21 mouse cellular contexts compared by ENCODE assay signal in genomic region chr2:5489916-5490315, GRCm38 (mm10).
A peak's percentile ranks its signal among the peaks of the same experiment; 100 is the strongest.
DNase-seq lines count a peak whose midpoint lies in the region; ATAC-seq and TF ChIP-seq lines count a peak whose summit lies in the region.
"Had no signal": no experiment of that assay in that cellular context is flagged by ENCODE, and none has a peak within 500 bp of the region (broad histone marks: within the 10 kb centered on the region; RNA-seq: fewer than 3 reads in every experiment).

No protein-coding gene starts in this region.

- H3K27me3 ChIP-seq in midbrain, embryonic 15.5 days (replicated peaks): no peaks in the 10 kb centered on the region
- no peaks in the 10 kb centered on the region for H3K27me3 ChIP-seq in intestine, postnatal 0 days (replicated peaks; ENCODE audit: control insufficient read depth, insufficient read depth, low read length)
- H3K27me3 ChIP-seq: embryonic facial prominence, embryonic 15.5 days; midbrain, embryonic 12.5 days had no signal

- no peak overlapping the region for H3K4me2 ChIP-seq in midbrain, embryonic 15.5 days
- no peak overlapping the region for H3K4me2 ChIP-seq in intestine, postnatal 0 days (replicated peaks; ENCODE audit: low read depth)
- H3K4me2 ChIP-seq: embryonic facial prominence, embryonic 15.5 days; liver, embryonic 11.5 days; midbrain, embryonic 12.5 days had no signal

- H3K36me3 ChIP-seq in midbrain, embryonic 15.5 days (replicated peaks): no peaks in the 10 kb centered on the region
- H3K36me3 ChIP-seq in intestine, postnatal 0 days (ENCODE audit: control insufficient read depth, insufficient read depth): no peaks in the 10 kb centered on the region
- H3K36me3 ChIP-seq: embryonic facial prominence, embryonic 15.5 days; midbrain, embryonic 12.5 days had no signal

- WGBS in midbrain, embryonic 15.5 days: 49% methylated on average over 5 of the region's 5 CpGs
- 77% methylated on average over 5 of the region's 5 CpGs for WGBS in intestine, postnatal 0 days

- H3K9me3 ChIP-seq in midbrain, embryonic 15.5 days: no peaks in the 10 kb centered on the region
- no peaks in the 10 kb centered on the region for H3K9me3 ChIP-seq in intestine, postnatal 0 days (ENCODE audit: control insufficient read depth)
- H3K9me3 ChIP-seq: embryonic facial prominence, embryonic 15.5 days; midbrain, embryonic 12.5 days had no signal

- no peak overlapping the region for H3K4me3 ChIP-seq in layer of hippocampus, adult 2 months
- no peak overlapping the region for H3K4me3 ChIP-seq in midbrain, embryonic 15.5 days
- H3K4me3 ChIP-seq in intestine, postnatal 0 days (ENCODE audit: low read depth, low read length): no peak overlapping the region
- H3K4me3 ChIP-seq: embryonic facial prominence, embryonic 15.5 days; heart, adult 2 months; midbrain, embryonic 12.5 days had no signal

- peak; percentile 42; the same call in 1 of the 2 replicates for ATAC-seq in midbrain, embryonic 15.5 days (replicated peaks)
- no peak for ATAC-seq in intestine, postnatal 0 days

- TF ChIP-seq POLR2A in brain, embryonic 14.5 days (IDR thresholded peaks at IDR 0.05; ENCODE audit: borderline replicate concordance, extremely low read depth, insufficient read depth, insufficient read length, poor library complexity, severe bottlenecking): no peak

- no peak overlapping the region for H3K9ac ChIP-seq in midbrain, embryonic 15.5 days
- no peak overlapping the region for H3K9ac ChIP-seq in intestine, postnatal 0 days (ENCODE audit: low read depth, low read length)
- H3K9ac ChIP-seq: embryonic facial prominence, embryonic 15.5 days; midbrain, embryonic 12.5 days had no signal

- H3K4me1 ChIP-seq in midbrain, embryonic 15.5 days: no peaks in the 10 kb centered on the region
- H3K4me1 ChIP-seq in intestine, postnatal 0 days (replicated peaks; ENCODE audit: control insufficient read depth, insufficient read depth, low read length): 0 out of 2 replicates have a peak, but pooled peaks cover 2% of the 10 kb centered on the region
- H3K4me1 ChIP-seq: embryonic facial prominence, embryonic 15.5 days; midbrain, embryonic 12.5 days had no signal

- H3K27ac ChIP-seq in layer of hippocampus, adult 2 months: peak overlapping the region; percentile 57
- no peak overlapping the region for H3K27ac ChIP-seq in midbrain, embryonic 15.5 days
- H3K27ac ChIP-seq in intestine, postnatal 0 days (ENCODE audit: low read depth, low read length): no peak overlapping the region
- H3K27ac ChIP-seq: embryonic facial prominence, embryonic 15.5 days; heart, adult 2 months; macrophage; midbrain, embryonic 12.5 days had no signal

- DNase-seq in heart, postnatal 10 days: peak; percentile 3 to 19
- no peak for DNase-seq in heart, adult 8-10 months (ENCODE audit: low spot score)
- no peak for DNase-seq in layer of hippocampus, adult 2 months (ENCODE audit: low spot score in 2 of 2)
- no peak for DNase-seq in layer of hippocampus, adult 9-11 months
- peak; percentile 39 for DNase-seq in brain, embryonic 14.5 days (ENCODE audit: low read depth)
- no peak for DNase-seq in testis, postnatal 10 days (ENCODE audit: low spot score)
- DNase-seq: cerebellum, postnatal 14 days; gastrocnemius, postnatal 25 days; heart, adult 2 months; kidney, adult 2 months; kidney, postnatal 4 days; lung, adult 18-20 months; right cerebral cortex, postnatal 14 days; spleen, adult 18-20 months; thymus, postnatal 4 days had no signal

- TF ChIP-seq CTCF in layer of hippocampus, adult 2 months (conservative IDR thresholded peaks at IDR 0.05): no peak
- TF ChIP-seq CTCF in brain, embryonic 14.5 days (IDR thresholded peaks at IDR 0.05; ENCODE audit: borderline replicate concordance, extremely low read depth, insufficient read depth, insufficient read length): no peak
- TF ChIP-seq CTCF in intestine, postnatal 0 days (IDR thresholded peaks at IDR 0.05; ENCODE audit: low read depth): no peak

- intact Hi-C loops in heart, postnatal 10 days (cut with DNase I): no loop called here

Comparison
In these comparisons a context has a peak if more than half of its experiments do, and no peak if none do; other contexts are left out.
1. DNase-seq: peak in heart, postnatal 10 days (2 of 2) and brain, embryonic 14.5 days (single experiment); none in heart, adult 8-10 months (single experiment), layer of hippocampus, adult 2 months (0 of 2), layer of hippocampus, adult 9-11 months (single experiment) and testis, postnatal 10 days (single experiment).